Mouse (Mus musculus): ENCODE results near the gene Pax4. TPM values are rescaled to one million over a fixed set of nuclear protein-coding genes. Genes with fewer than 3 reads are reported as not detected.
A peak's percentile ranks its signal among the peaks of the same experiment; 100 is the strongest.

The Pax4 gene
- polyA plus RNA-seq, 1 experiment from 2014 or later, result not detected

DNA sequence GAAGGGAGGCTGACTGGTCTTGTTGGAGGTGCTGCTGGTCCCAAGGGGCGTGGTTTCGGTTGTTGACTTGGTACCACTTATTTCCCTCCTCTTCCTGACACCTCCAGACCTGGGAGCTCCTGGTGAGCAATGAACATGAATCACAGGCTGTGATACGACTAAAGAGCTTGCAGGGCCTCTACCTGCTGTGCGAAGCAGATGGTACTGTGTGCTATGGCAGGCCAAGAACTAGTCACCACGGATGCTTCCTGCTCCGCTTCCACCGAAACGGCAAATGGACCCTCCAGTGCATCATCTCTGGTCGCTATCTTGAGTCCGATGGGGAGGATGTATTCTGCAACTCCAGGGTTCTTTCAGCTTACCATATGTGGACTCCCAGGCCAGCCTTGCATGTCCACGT lies 19.3 kb downstream of the Pax4 start:
- Histone ChIP-seq H3K4me3 (ENCODE audit: low read depth, low read length) (no peak overlapping the region), H3K27me3 (ENCODE audit: control insufficient read depth, insufficient read depth, low read length) (no peaks in the 10 kb centered on the region), H3K36me3 (ENCODE audit: control insufficient read depth, insufficient read depth, low read length) (peaks cover 15% of the 10 kb centered on the region), H3K9ac (replicated peaks; ENCODE audit: low read depth, low read length) (no peak overlapping the region), H3K4me1 (ENCODE audit: control insufficient read depth, insufficient read depth, low read length) (peaks cover under 1% of the 10 kb centered on the region; the same call in 1 of the 2 replicates), H3K9me3 (ENCODE audit: control insufficient read depth, low read depth, low read length) (no peaks in the 10 kb centered on the region), H3K27ac (ENCODE audit: low read length) (no peak overlapping the region), H3K4me2 (replicated peaks; ENCODE audit: low read depth, low read length) (no peak overlapping the region)
- no peak for ATAC-seq (ENCODE audit: insufficient number of reproducible peaks, insufficient read depth, low FRiP score, low read depth)
- WGBS, result 85% methylated on average over 11 of the region's 11 CpGs

DNA sequence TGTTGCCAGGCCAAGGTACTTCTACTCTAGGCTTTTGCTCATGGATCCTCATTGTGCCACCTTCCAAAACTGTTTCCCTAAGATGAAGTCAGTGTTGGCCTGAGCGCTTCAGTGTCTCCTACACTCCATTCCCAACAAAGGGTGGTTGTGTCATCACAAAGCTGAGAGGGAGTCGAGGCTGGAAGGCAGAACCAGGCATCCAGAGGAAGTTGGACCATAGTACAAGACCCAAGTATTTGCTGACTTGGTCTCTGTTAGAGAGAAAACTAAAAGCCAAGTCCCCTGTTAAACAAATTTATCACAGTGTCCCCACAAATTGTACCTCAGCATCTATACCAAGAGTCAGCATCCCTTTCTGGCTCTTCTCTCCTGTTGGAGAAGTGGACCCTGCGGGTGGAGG lies 20.9 kb downstream of the Pax4 start, which contains the start of gene Gcc1:
Gcc1 (minus strand) TSS at position 101 of the 400 bp plus-strand sequence.
- H3K4me1 ChIP-seq (ENCODE audit: control insufficient read depth, insufficient read depth, low read length), result peaks cover 8% of the 10 kb centered on the region; the same call in 1 of the 2 replicates
- no peak for ATAC-seq (ENCODE audit: insufficient number of reproducible peaks, insufficient read depth, low FRiP score, low read depth)
- H3K4me2 ChIP-seq (replicated peaks; ENCODE audit: low read depth, low read length), result no peak within 1 kb of the TSS
- no peaks in the 10 kb centered on the region for H3K27me3 ChIP-seq (ENCODE audit: control insufficient read depth, insufficient read depth, low read length)
- peaks cover 15% of the 10 kb centered on the region for H3K36me3 ChIP-seq (ENCODE audit: control insufficient read depth, insufficient read depth, low read length)
- H3K9me3 ChIP-seq (ENCODE audit: control insufficient read depth, low read depth, low read length), result no peaks in the 10 kb centered on the region
- WGBS, result 94% methylated on average over 3 of the region's 3 CpGs
- no peak within 1 kb of the TSS for H3K4me3 ChIP-seq (ENCODE audit: low read depth, low read length)
- H3K9ac ChIP-seq (replicated peaks; ENCODE audit: low read depth, low read length), result no peak within 1 kb of the TSS
- H3K27ac ChIP-seq (ENCODE audit: low read length), result no peak within 1 kb of the TSS

DNA sequence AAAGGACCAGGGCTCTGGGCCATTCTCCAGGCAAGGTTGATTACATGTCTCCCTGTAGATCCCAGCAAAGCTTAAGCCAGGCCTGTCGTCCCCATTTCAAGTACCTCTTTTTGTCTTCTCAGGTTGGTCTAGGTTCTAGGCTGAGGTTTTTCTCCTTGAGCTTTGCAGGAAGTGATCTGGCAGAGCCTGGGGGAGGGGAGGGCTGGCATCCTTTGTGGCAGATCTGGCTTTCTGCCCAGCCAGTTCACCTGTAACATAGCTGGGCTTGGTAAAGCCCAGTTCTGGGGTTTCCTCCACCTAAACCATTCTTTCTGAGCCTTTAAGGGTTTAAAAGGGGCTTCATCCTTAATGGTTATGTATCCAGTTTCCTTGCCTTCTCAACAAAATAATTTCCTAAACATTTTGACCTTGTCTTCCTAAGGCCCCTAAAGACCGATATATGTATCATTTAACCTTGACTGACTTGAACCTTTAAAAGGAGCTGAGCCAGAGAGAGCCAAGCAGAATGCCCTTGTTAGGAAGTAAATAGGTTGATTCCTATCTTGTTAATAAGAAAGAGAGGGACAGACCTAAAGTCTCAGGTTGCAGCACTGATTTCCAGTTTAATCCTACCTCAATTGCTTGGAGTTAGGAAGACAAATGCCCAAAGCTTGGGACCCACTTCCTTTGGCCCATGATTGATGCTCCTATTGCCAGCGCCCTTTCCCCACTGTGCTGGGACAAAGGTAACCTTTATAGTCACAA lies 21.9 kb downstream of the Pax4 start, which contains the start of gene Fscn3:
Fscn3 (plus strand) TSS at position 694 of the 744 bp plus-strand sequence.
- H3K36me3 ChIP-seq (ENCODE audit: control insufficient read depth, insufficient read depth, low read length), result peaks cover 15% of the 10 kb centered on the region
- no peaks in the 10 kb centered on the region for H3K9me3 ChIP-seq (ENCODE audit: control insufficient read depth, low read depth, low read length)
- H3K4me1 ChIP-seq (ENCODE audit: control insufficient read depth, insufficient read depth, low read length), result peaks cover 8% of the 10 kb centered on the region; the same call in 1 of the 2 replicates
- no peak within 1 kb of the TSS for H3K27ac ChIP-seq (ENCODE audit: low read length)
- no peak within 1 kb of the TSS for H3K4me3 ChIP-seq (ENCODE audit: low read depth, low read length)
- 77% methylated on average over 3 of the region's 3 CpGs for WGBS
- H3K27me3 ChIP-seq (ENCODE audit: control insufficient read depth, insufficient read depth, low read length), result no peaks in the 10 kb centered on the region
- ATAC-seq (ENCODE audit: insufficient number of reproducible peaks, insufficient read depth, low FRiP score, low read depth), result no peak
- H3K9ac ChIP-seq (replicated peaks; ENCODE audit: low read depth, low read length), result no peak within 1 kb of the TSS
- no peak within 1 kb of the TSS for H3K4me2 ChIP-seq (replicated peaks; ENCODE audit: low read depth, low read length)

DNA sequence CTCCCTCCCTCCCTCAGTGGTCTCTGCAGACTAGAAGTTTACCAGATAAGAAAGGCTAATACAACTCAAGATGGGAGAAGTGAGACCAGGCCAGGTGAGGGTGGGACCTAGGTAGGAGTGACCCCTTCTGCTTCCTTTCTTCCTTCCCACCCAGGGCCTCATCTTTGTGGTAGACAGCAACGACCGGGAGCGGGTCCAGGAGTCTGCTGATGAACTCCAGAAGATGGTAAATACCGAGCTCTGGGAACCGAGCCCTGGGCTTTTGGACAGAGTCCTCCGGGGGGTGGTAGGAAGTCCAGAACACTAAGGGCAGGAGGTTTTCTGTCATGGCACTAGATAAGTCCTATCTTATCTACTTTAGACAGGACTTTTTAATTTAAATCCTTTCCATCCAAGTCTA lies 24.1 kb downstream of the Pax4 start:
- Histone ChIP-seq H3K9me3 (ENCODE audit: control insufficient read depth, low read depth, low read length) (no peaks in the 10 kb centered on the region), H3K27me3 (ENCODE audit: control insufficient read depth, insufficient read depth, low read length) (no peaks in the 10 kb centered on the region), H3K27ac (ENCODE audit: low read length) (no peak overlapping the region), H3K4me1 (ENCODE audit: control insufficient read depth, insufficient read depth, low read length) (peaks cover 21% of the 10 kb centered on the region), H3K9ac (replicated peaks; ENCODE audit: low read depth, low read length) (no peak overlapping the region), H3K4me3 (ENCODE audit: low read depth, low read length) (no peak overlapping the region), H3K36me3 (ENCODE audit: control insufficient read depth, insufficient read depth, low read length) (peaks cover 15% of the 10 kb centered on the region), H3K4me2 (replicated peaks; ENCODE audit: low read depth, low read length) (peak overlapping the region; percentile 56; the same call in 1 of the 2 replicates)
- 92% methylated on average over 6 of the region's 6 CpGs for WGBS
- no peak for ATAC-seq (ENCODE audit: insufficient number of reproducible peaks, insufficient read depth, low FRiP score, low read depth)

- ATAC-seq (ENCODE audit: insufficient number of reproducible peaks, insufficient read depth, low FRiP score, low read depth), result peak; percentile 44; the same call in 1 of the 2 replicates
- H3K4me3 ChIP-seq (ENCODE audit: low read depth, low read length), result peak overlapping the region; percentile 95
- H3K36me3 ChIP-seq (ENCODE audit: control insufficient read depth, insufficient read depth, low read length), result peaks cover 15% of the 10 kb centered on the region
- H3K9me3 ChIP-seq (ENCODE audit: control insufficient read depth, low read depth, low read length), result no peaks in the 10 kb centered on the region
- peak overlapping the region; percentile 87 for H3K9ac ChIP-seq (replicated peaks; ENCODE audit: low read depth, low read length)
- peak overlapping the region; percentile 56 for H3K4me2 ChIP-seq (replicated peaks; ENCODE audit: low read depth, low read length)
- peaks cover 26% of the 10 kb centered on the region for H3K4me1 ChIP-seq (ENCODE audit: control insufficient read depth, insufficient read depth, low read length)
- peak overlapping the region; percentile 89 for H3K27ac ChIP-seq (ENCODE audit: low read length)
- 8% methylated on average over 45 of the region's 46 CpGs for WGBS
- H3K27me3 ChIP-seq (ENCODE audit: control insufficient read depth, insufficient read depth, low read length), result no peaks in the 10 kb centered on the region
Measured at GRCm38 (mm10) chr6:28423767-28424695, 25.1 kb downstream of the Pax4 start.

- Histone ChIP-seq H3K36me3 (ENCODE audit: control insufficient read depth, insufficient read depth, low read length) (peaks cover 21% of the 10 kb centered on the region), H3K4me3 (ENCODE audit: low read depth, low read length) (peak within 1 kb of the TSS; percentile 95), H3K27me3 (ENCODE audit: control insufficient read depth, insufficient read depth, low read length) (no peaks in the 10 kb centered on the region), H3K9ac (replicated peaks; ENCODE audit: low read depth, low read length) (peak within 1 kb of the TSS; percentile 87), H3K4me1 (ENCODE audit: control insufficient read depth, insufficient read depth, low read length) (peaks cover 26% of the 10 kb centered on the region), H3K4me2 (replicated peaks; ENCODE audit: low read depth, low read length) (peak within 1 kb of the TSS; percentile 56), H3K27ac (ENCODE audit: low read length) (peak within 1 kb of the TSS; percentile 89), H3K9me3 (ENCODE audit: control insufficient read depth, low read depth, low read length) (no peaks in the 10 kb centered on the region)
- 2% methylated on average over 35 of the region's 42 CpGs for WGBS
- peak; percentile 67 for ATAC-seq (ENCODE audit: insufficient number of reproducible peaks, insufficient read depth, low FRiP score, low read depth)
Measured at GRCm38 (mm10) chr6:28423313-28423712, 25.8 kb downstream of the Pax4 start, which contains the start of gene Arf5. TSS of gene Arf5 (plus strand) at chr6:28423560.

DNA sequence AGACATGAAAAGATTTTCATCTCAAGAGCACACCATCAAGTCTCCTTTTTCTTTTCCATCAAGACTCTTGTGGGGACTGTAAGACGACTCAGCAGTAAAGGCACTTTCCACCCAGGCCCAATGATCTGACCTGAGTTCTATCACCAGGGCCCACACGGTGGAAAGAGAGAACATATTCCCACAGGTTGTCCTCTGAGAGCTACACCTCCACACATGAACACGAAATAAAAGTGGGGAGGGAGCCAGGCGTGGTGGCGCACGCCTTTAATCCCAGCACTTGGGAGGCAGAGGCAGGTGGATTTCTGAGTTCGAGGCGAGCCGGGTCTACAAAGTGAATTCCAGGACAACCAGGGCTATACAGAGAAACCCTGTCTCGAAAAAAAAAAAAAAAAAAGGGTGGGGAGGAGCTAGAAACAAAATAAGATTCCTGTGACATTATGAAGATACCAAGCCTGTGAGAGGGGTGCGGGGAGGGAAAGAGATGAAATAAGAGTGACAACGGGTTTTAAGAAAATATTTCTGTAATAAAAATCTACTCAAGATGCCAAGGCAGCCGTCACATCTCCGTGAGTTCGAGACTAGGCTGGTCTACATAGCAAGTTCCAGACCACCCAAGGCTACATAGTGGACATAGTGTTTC lies 26.4 kb downstream of the Pax4 start:
- Histone ChIP-seq H3K9me3 (ENCODE audit: control insufficient read depth, low read depth, low read length) (no peaks in the 10 kb centered on the region), H3K4me1 (ENCODE audit: control insufficient read depth, insufficient read depth, low read length) (peaks cover 26% of the 10 kb centered on the region), H3K36me3 (ENCODE audit: control insufficient read depth, insufficient read depth, low read length) (peaks cover 25% of the 10 kb centered on the region), H3K4me3 (ENCODE audit: low read depth, low read length) (peak overlapping the region; percentile 95; the same call in 1 of the 2 replicates), H3K4me2 (replicated peaks; ENCODE audit: low read depth, low read length) (peak overlapping the region; percentile 56), H3K27ac (ENCODE audit: low read length) (no peak overlapping the region), H3K27me3 (ENCODE audit: control insufficient read depth, insufficient read depth, low read length) (no peaks in the 10 kb centered on the region), H3K9ac (replicated peaks; ENCODE audit: low read depth, low read length) (no peak overlapping the region)
- no peak for ATAC-seq (ENCODE audit: insufficient number of reproducible peaks, insufficient read depth, low FRiP score, low read depth)
- WGBS, result 72% methylated on average over 15 of the region's 15 CpGs
